Mouse (Mus musculus): ENCODE measurements around the gene Snap29. TPM values are rescaled to one million over a fixed set of nuclear protein-coding genes. Genes with fewer than 3 reads are reported as not detected.

Snap29 gene
- polyA plus RNA-seq, 1 experiment, result 7.5 TPM

- Histone ChIP-seq H3K36me3 (ENCODE audit: control insufficient read depth, insufficient read depth, low read length) (no peaks in the 10 kb centered on the region), H3K4me3 (ENCODE audit: low read depth, low read length) (peak overlapping the region; percentile 85), H3K4me1 (ENCODE audit: control insufficient read depth, insufficient read depth, insufficient read length, low read length) (peaks cover 5% of the 10 kb centered on the region; the same call in 1 of the 2 replicates), H3K27ac (ENCODE audit: insufficient read depth, low read depth, low read length) (peak overlapping the region; percentile 90), H3K27me3 (ENCODE audit: control insufficient read depth, insufficient read depth, low read length) (no peaks in the 10 kb centered on the region)
- WGBS, result under 1% methylated on average over 24 of the region's 24 CpGs
- no peak for TF ChIP-seq CTCF (IDR thresholded peaks at IDR 0.05; ENCODE audit: extremely low read depth, insufficient read length, insufficient replicate concordance, low read depth, low read length)
- TF ChIP-seq POLR2A (IDR thresholded peaks at IDR 0.05; ENCODE audit: low read depth, low read length), result no peak
Observed at GRCm38 (mm10) chr16:17452373-17452715, 46.6 kb downstream of the Snap29 start.

DNA sequence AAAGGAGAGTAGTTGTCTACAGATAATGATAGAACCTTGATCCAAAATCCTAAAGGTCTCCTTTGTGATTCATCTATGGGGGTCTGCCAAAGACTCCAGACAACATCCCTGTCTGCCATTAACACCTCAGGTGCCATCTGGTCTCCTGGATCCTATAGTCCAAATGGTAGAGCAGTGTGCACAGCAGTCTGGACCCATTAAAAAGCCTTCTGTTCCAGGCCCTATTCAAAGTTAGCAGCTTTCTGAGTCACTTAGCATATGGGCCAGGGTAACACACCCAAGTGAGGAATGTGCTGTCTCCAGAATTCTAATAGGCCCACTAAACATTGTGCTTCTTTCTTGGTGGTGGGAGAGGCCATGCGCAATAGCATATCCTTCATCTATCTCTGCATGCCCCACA, 51.1 kb downstream of the Snap29 start:
- 100% methylated on average over 1 of the region's 1 CpGs for WGBS
- no peak for TF ChIP-seq POLR2A (IDR thresholded peaks at IDR 0.05; ENCODE audit: low read depth, low read length)
- no peak for TF ChIP-seq CTCF (IDR thresholded peaks at IDR 0.05; ENCODE audit: extremely low read depth, insufficient read length, insufficient replicate concordance, low read depth, low read length)
- H3K4me1 ChIP-seq (ENCODE audit: control insufficient read depth, insufficient read depth, insufficient read length, low read length), result peaks cover 12% of the 10 kb centered on the region; the same call in 1 of the 2 replicates
- H3K27ac ChIP-seq (ENCODE audit: insufficient read depth, low read depth, low read length), result no peak overlapping the region
- no peaks in the 10 kb centered on the region for H3K36me3 ChIP-seq (ENCODE audit: control insufficient read depth, insufficient read depth, low read length)
- H3K27me3 ChIP-seq (ENCODE audit: control insufficient read depth, insufficient read depth, low read length), result no peaks in the 10 kb centered on the region
- no peak overlapping the region for H3K4me3 ChIP-seq (ENCODE audit: low read depth, low read length)

DNA sequence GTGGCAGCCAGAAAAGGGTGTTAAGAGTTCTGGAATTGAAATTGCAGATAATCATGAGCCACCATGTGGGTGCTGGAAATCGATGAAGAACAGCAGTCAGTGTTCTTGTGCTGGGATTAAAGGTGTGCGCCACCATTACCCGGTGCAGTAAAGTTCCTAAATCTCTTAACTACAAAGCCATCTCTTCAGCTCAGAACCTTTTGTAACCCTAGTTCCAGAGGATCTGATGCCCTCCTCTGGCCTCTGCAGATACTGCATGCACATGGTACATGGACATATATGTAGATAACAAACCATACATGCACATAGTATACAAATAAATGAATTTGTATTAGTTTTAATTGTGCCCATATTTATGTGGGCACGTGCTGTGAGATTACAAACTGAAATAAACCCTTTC, 54.5 kb downstream of the Snap29 start:
- TF ChIP-seq CTCF (IDR thresholded peaks at IDR 0.05; ENCODE audit: extremely low read depth, insufficient read length, insufficient replicate concordance, low read depth, low read length), result no peak
- TF ChIP-seq POLR2A (IDR thresholded peaks at IDR 0.05; ENCODE audit: low read depth, low read length), result no peak
- peaks cover 5% of the 10 kb centered on the region for H3K36me3 ChIP-seq (ENCODE audit: control insufficient read depth, insufficient read depth, low read length)
- no peak overlapping the region for H3K27ac ChIP-seq (ENCODE audit: insufficient read depth, low read depth, low read length)
- peaks cover 6% of the 10 kb centered on the region; the same call in 1 of the 2 replicates for H3K4me1 ChIP-seq (ENCODE audit: control insufficient read depth, insufficient read depth, insufficient read length, low read length)
- H3K4me3 ChIP-seq (ENCODE audit: low read depth, low read length), result no peak overlapping the region
- no peaks in the 10 kb centered on the region for H3K27me3 ChIP-seq (ENCODE audit: control insufficient read depth, insufficient read depth, low read length)
- 81% methylated on average over 4 of the region's 4 CpGs for WGBS

- Histone ChIP-seq H3K4me1 (ENCODE audit: control insufficient read depth, insufficient read depth, insufficient read length, low read length) (peaks cover 8% of the 10 kb centered on the region; the same call in 1 of the 2 replicates), H3K27me3 (ENCODE audit: control insufficient read depth, insufficient read depth, low read length) (no peaks in the 10 kb centered on the region), H3K27ac (ENCODE audit: insufficient read depth, low read depth, low read length) (no peak overlapping the region), H3K36me3 (ENCODE audit: control insufficient read depth, insufficient read depth, low read length) (peaks cover 5% of the 10 kb centered on the region), H3K4me3 (ENCODE audit: low read depth, low read length) (no peak overlapping the region)
- 58% methylated on average over 1 of the region's 1 CpGs for WGBS
- TF ChIP-seq POLR2A (IDR thresholded peaks at IDR 0.05; ENCODE audit: low read depth, low read length) (no peak), CTCF (IDR thresholded peaks at IDR 0.05; ENCODE audit: extremely low read depth, insufficient read length, insufficient replicate concordance, low read depth, low read length) (no peak)
Observed at GRCm38 (mm10) chr16:17461596-17461995, 55.8 kb downstream of the Snap29 start.

DNA sequence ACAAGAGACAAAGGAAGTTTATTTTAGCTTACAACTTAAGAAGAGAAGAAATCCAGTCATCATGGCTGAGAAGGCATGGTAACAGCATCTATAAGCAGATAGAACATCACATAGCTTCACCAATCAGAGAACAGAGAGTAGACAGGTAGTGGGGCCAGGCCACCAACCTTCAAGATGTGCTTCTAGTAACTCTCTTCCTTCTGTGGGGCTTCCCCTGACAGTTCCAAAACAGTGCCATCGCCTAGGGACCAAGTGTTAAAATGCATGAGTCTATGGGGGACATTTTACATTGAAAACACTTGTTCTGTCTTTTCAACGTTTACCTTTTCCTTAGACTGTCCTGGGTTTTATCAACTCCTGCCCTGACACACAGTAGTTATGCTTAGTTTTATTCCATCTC, 57.4 kb downstream of the Snap29 start:
- TF ChIP-seq CTCF (IDR thresholded peaks at IDR 0.05; ENCODE audit: extremely low read depth, insufficient read length, insufficient replicate concordance, low read depth, low read length), result no peak
- no peak for TF ChIP-seq POLR2A (IDR thresholded peaks at IDR 0.05; ENCODE audit: low read depth, low read length)
- Histone ChIP-seq H3K4me3 (ENCODE audit: low read depth, low read length) (no peak overlapping the region), H3K36me3 (ENCODE audit: control insufficient read depth, insufficient read depth, low read length) (peaks cover 5% of the 10 kb centered on the region), H3K4me1 (ENCODE audit: control insufficient read depth, insufficient read depth, insufficient read length, low read length) (peaks cover 10% of the 10 kb centered on the region; the same call in 1 of the 2 replicates), H3K27me3 (ENCODE audit: control insufficient read depth, insufficient read depth, low read length) (no peaks in the 10 kb centered on the region), H3K27ac (ENCODE audit: insufficient read depth, low read depth, low read length) (no peak overlapping the region)
- 76% methylated on average over 2 of the region's 2 CpGs for WGBS

DNA sequence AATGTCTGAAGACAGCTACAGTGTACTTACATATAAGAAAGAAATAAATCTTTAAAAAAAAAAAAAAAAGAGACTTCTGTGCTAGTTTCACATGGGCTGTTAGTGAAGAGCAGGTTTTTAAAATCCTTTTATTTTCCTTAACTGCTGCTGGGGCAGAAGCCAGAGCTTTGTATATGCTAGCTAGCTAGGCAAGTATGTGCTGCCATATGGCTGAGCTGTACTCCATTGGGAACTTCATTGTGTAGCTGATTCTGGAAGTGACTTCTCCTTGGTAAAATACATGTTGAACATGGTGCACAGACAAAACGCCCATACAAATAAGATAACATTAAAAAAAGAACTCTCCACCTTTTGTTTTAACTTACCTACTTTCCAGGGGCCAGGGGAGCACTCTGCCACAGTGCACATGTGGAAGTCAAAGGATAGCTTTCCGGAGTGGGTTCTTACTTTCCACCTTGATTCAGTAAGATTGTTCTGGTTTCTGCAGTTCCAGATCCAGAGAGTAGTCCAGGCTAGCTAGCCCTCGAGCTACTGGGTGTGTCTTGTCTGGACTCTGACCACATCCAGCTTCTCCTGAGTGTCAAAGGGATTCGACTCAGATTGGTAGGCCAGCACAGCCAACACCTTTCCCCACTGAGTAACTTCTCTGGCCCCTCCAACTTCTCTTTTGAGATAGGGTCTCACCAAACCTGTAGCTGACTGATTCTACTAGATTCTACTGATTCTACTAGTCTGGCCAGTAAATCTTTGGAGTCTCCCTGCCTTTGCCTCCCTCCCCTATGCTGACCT, 61.3 kb downstream of the Snap29 start:
- WGBS, result 36% methylated on average over 4 of the region's 4 CpGs
- Histone ChIP-seq H3K27me3 (ENCODE audit: control insufficient read depth, insufficient read depth, low read length) (no peaks in the 10 kb centered on the region), H3K4me1 (ENCODE audit: control insufficient read depth, insufficient read depth, insufficient read length, low read length) (peaks cover 4% of the 10 kb centered on the region; the same call in 1 of the 2 replicates), H3K36me3 (ENCODE audit: control insufficient read depth, insufficient read depth, low read length) (peaks cover 20% of the 10 kb centered on the region), H3K27ac (ENCODE audit: insufficient read depth, low read depth, low read length) (peak overlapping the region; percentile 76), H3K4me3 (ENCODE audit: low read depth, low read length) (no peak overlapping the region)
- TF ChIP-seq CTCF (IDR thresholded peaks at IDR 0.05; ENCODE audit: extremely low read depth, insufficient read length, insufficient replicate concordance, low read depth, low read length) (no peak), POLR2A (IDR thresholded peaks at IDR 0.05; ENCODE audit: low read depth, low read length) (no peak)

GRCm38 (mm10) chr16:17472498-17472897, 66.7 kb downstream of the Snap29 start:
- TF ChIP-seq CTCF (IDR thresholded peaks at IDR 0.05; ENCODE audit: extremely low read depth, insufficient read length, insufficient replicate concordance, low read depth, low read length), result no peak
- no peak for TF ChIP-seq POLR2A (IDR thresholded peaks at IDR 0.05; ENCODE audit: low read depth, low read length)
- Histone ChIP-seq H3K4me3 (ENCODE audit: low read depth, low read length) (no peak overlapping the region), H3K27me3 (ENCODE audit: control insufficient read depth, insufficient read depth, low read length) (no peaks in the 10 kb centered on the region), H3K27ac (ENCODE audit: insufficient read depth, low read depth, low read length) (no peak overlapping the region), H3K4me1 (ENCODE audit: control insufficient read depth, insufficient read depth, insufficient read length, low read length) (peaks cover 2% of the 10 kb centered on the region; the same call in 1 of the 2 replicates), H3K36me3 (ENCODE audit: control insufficient read depth, insufficient read depth, low read length) (peaks cover 23% of the 10 kb centered on the region)
- WGBS, result 81% methylated on average over 6 of the region's 6 CpGs

Data from small intestine, adult 2 months (tissue).